Mouse (Mus musculus) layer of hippocampus, postnatal 14 days (tissue): ENCODE measurements around the gene Cys1. TPM values are rescaled to one million over a fixed set of nuclear protein-coding genes. Genes with fewer than 3 reads are reported as not detected.
"Not testable (repeated sequence)": the region's sequence is repeated elsewhere in the genome, so short reads cannot be mapped to it uniquely, and the experiment has no call there.

Experiments
- DNase-seq, 2 experiments: peaks; one replicate each; pipeline ENCODE4 v3.0.0; 2021 to 2022; ENCODE audit warnings: low spot score in 2 of 2, mixed read lengths in 1 of 2
- long read RNA-seq, 2 experiments: library from polyadenylated mRNA; stranded (forward); transcript quantifications; one replicate each; pipeline ENCODE4 v2.0.0; 2021
- total RNA-seq, 2 experiments: library from RNA; stranded (reverse); gene quantifications; 2 replicates each; pipeline ENCODE4 v1.2.3; 2021

Gene Cys1
- 10 to 100 TPM; 13.4 to 14.2 TPM for total RNA-seq
- long read RNA-seq, experiment 1, transcript Cys1-203 (3 exons, 1,732 nt), result major isoform, 12 of 21 reads
- long read RNA-seq, experiment 1, partial matches to known transcripts, result 4 of 21 reads
- long read RNA-seq, experiment 1, other reads (novel, unspliced or antisense), result 3 of 21 reads
- long read RNA-seq, experiment 2, transcript Cys1-203 (3 exons, 1,732 nt), result major isoform, 12 of 32 reads
- long read RNA-seq, experiment 2, transcript Cys1-207 (5 exons, 1,757 nt), result minor isoform, 5 of 32 reads
- long read RNA-seq, experiment 2, partial matches to known transcripts, result 1 of 32 reads
- long read RNA-seq, experiment 2, other reads (novel, unspliced or antisense), result 13 of 32 reads

- DNase-seq, result no peak
Observed at GRCm38 (mm10) chr12:24681286-24682023, at the start of gene Cys1. Cys1 (minus strand) TSS chr12:24681813.

GRCm38 (mm10) chr12:24724369-24724768 is 42.8 kb upstream of the Cys1 start:
- DNase-seq, result no peak

GRCm38 (mm10) chr12:24723859-24724258 is 42.2 kb upstream of the Cys1 start:
- no peak for DNase-seq

GRCm38 (mm10) chr12:24723434-24723833 is 41.8 kb upstream of the Cys1 start:
- no peak for DNase-seq

GRCm38 (mm10) chr12:24716721-24717301 is 35.2 kb upstream of the Cys1 start:
- peak; percentile 50 to 59 for DNase-seq

DNA sequence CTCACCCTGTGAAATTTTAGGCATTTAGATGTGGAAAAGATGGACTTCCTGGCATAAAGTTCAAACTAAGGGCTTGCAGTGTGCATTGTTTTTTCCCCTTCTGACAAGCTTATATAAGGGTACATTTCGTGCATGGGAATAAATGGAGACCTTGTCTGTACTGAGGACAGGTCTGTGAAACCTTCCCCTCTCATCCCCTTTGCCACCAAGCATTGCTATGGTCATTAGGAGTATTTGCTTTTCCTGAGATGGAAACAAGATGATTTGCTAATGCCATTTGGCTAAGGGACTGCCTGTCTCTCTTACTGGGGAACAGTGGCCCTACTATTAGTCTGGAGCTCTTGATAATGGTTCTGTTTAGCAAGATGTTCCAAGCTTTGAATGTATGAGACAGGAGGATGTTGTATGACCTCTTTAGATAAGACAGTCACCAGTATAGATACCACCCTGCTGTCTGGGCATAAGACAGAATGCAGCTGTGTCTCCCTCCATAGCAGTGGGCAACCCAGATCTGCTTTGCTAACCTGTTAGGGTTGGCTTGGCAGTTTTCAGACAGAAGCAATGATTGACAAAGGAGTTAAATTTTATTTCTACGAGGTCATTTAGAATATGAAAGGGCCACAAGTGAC is 33.8 kb upstream of the Cys1 start:
- DNase-seq, result no peak

GRCm38 (mm10) chr12:24714579-24715255 is 33.1 kb upstream of the Cys1 start:
- no peak for DNase-seq

DNA sequence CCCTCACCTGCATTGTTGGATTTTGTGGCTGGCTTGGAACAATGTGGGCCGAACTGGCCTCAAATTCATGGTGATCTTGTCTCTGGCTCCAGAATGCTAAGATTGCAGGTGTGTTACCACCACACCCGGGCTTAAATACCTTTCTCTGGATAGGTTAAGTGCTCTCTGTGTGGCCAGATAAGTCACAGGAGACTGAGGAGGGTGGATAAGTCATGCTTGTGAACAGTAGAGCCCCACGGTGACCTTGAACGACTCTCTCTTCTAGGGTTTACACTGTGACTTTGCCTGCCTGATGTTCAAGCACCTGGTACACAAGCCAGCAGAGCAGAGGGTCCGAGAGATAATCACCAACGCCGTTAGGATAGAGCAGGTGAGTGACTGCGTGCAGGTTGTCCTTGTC is 30.8 kb upstream of the Cys1 start:
- no peak for DNase-seq

GRCm38 (mm10) chr12:24710672-24711071 is 29.1 kb upstream of the Cys1 start:
- DNase-seq, result no peak

- DNase-seq, result peak in 1 of 2 experiments; percentile 87
Observed at GRCm38 (mm10) chr12:24709831-24710508, 28.4 kb upstream of the Cys1 start.

DNA sequence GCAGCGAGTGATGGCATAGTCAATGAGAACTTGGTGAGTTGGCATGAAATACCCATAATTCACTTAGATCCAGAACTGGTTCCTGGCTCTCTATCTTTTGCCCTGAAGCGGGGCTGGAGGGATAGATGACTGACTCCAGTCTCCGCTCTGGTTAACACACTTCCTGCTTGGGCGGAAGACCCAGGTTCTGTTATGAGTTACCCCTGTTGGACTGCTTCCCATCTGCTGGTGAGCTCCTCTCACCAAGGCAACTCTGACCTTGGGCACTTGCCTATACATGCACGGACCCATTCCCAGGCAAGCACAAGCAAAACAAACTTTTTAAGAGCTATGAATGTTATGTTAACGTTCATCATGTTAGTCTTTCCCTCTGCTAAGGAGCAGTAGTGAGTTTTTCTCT is 27.8 kb upstream of the Cys1 start:
- DNase-seq, result no peak

GRCm38 (mm10) chr12:24708824-24709218 is 27.2 kb upstream of the Cys1 start:
- peak in 1 of 2 experiments; percentile 29 for DNase-seq

DNA sequence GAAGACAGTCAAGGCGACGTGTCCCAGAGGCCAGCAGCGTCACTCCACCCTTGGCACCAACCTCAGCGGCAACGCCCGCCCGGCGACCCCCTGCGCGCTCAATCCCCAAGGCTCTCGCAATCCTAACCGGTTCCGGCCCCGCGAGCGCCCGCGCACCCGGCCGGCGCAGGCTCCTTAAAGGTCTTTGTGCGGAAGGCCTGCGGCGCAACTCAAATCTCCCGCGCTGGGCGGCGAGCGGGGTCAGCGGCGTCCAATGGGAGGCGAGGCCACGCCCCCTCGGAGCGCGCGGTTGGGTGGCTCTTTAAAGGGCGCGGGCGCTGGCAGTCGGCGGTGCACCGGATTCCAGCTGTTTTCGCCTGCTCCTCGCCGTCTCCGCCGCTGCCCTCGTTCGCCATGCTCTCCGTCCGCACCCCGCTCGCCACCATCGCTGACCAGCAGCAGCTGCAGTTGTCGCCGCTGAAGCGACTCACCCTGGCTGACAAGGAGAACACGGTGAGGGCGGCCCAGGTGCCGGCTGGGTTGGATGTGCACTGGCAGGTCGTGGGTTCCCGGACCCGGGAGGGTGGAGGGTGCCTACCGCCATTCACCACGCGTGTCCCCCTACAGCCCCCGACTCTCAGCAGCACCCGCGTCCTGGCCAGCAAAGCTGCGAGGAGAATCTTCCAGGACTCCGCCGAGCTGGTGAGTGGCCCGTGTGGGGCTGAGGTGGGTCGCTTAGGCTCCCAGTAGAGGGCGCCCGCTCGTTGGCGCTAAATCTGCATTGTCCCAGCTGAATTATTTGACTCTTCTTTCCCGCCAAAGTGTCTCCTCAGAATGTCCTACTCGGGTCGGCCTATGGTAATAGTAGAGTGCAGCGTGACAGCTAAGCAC is 26.6 kb upstream of the Cys1 start, which contains the start of gene Rrm2:
Gene Rrm2, plus strand, starts transcription at position 288 of the 870 bp plus-strand sequence.
- peak; percentile 89 to 92 for DNase-seq

DNA sequence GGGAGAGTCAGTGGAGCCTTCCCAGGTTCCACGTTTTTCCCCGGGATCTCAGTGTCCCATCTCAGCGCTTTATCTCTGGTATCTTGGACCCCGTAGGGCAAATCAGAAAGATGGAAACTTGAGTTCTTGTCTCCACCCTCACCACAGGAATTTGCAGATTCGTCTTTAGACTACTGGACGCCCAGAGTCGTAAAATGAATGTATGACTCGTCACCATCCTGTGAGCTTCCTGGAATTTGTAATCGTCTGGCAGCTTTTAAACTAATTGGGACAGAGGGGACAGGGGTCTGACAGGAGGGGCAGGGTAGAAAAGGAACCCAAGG is 25.8 kb upstream of the Cys1 start:
- DNase-seq, result no peak

DNA sequence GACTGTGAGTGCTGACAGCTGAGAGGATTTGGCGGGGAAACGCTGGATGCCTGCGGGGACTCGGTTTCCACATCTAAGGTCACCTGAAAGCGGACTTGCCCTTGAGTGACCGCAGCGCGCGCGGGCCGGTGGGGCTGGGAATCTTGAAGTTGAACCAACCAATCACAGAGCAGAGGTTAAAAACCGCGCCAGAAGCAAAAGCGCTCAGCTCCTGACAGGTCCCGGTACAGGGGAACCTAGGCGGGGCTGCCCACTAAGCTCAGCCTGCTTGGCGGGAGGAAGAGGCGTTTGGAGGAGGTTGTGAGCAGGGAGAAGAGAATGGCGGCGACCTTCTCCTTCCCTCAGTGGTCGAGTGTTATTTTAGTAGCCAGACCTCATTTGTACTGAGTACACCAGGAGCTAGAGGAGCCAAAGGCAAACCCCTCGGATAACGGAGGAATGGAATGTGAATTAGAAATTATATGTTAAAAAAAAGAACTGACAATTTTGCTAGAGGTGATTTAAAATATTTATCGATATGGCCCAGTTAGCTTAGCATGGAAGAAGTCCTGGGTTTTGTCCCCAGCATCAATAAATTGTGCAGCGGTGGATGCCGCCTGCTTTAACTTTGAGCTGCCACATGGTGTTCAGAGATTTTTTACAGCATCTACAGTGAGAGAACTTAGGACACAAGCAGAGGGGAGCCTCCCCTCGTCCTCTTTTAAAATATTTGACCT is 25.3 kb upstream of the Cys1 start:
- no peak for DNase-seq

- no peak for DNase-seq
Observed at GRCm38 (mm10) chr12:24705502-24706263, 24.1 kb upstream of the Cys1 start.

DNA sequence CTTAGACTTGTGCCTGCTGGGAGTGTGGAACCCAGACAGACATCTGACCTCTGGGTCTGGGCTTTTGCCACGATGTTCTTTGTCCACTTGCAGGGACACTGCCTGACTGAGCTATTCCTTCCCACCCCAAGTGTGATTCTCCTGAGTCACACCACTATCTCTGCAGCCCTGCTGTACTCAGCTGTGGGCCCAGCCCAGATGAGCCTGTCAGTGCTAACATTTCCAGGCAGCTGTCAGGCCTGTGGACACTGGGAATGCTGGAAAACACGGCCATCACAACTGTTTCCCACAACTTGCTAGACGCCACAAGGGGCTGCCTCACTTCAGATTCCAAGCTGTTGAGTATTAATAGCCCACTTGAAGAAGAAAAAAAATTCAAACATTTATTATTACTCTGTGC is 21.4 kb upstream of the Cys1 start:
- DNase-seq, result no peak

GRCm38 (mm10) chr12:24701621-24702020 is 20.0 kb upstream of the Cys1 start:
- not testable (repeated sequence) for DNase-seq
